Comparison of ENCODE assay signal across 9 mouse cellular contexts in genomic region chr14:79136585-79136984, GRCm38 (mm10).
"Had no signal": no experiment of that assay in that cellular context is flagged by ENCODE, and none has a peak within 500 bp of the region (broad histone marks: within the 10 kb centered on the region; RNA-seq: fewer than 3 reads in every experiment).

No protein-coding gene starts in this region.

- H3K9me3 ChIP-seq: intestine, embryonic 15.5 days; liver, embryonic 12.5 days; midbrain, embryonic 15.5 days; neural tube, embryonic 12.5 days had no signal

- ATAC-seq: intestine, embryonic 15.5 days; liver, embryonic 12.5 days; midbrain, embryonic 15.5 days had no signal

- H3K36me3 ChIP-seq: intestine, embryonic 15.5 days; liver, embryonic 12.5 days; midbrain, embryonic 15.5 days; neural tube, embryonic 12.5 days had no signal

- H3K27me3 ChIP-seq: intestine, embryonic 15.5 days; liver, embryonic 12.5 days; midbrain, embryonic 15.5 days; neural tube, embryonic 12.5 days had no signal

- H3K4me2 ChIP-seq: intestine, embryonic 15.5 days; liver, embryonic 12.5 days; midbrain, embryonic 15.5 days; neural tube, embryonic 12.5 days had no signal

- H3K9ac ChIP-seq: intestine, embryonic 15.5 days; liver, embryonic 12.5 days; midbrain, embryonic 15.5 days; neural tube, embryonic 12.5 days had no signal

- DNase-seq: kidney, adult 18-20 months; kidney, postnatal 14 days; thymus, postnatal 4 days had no signal

- H3K4me3 ChIP-seq: intestine, embryonic 15.5 days; left cerebral cortex, adult 2 months; liver, embryonic 12.5 days; midbrain, embryonic 15.5 days; neural tube, embryonic 12.5 days had no signal

- H3K4me1 ChIP-seq: liver, embryonic 12.5 days had no signal

- H3K27ac ChIP-seq: intestine, embryonic 15.5 days; left cerebral cortex, adult 2 months; liver, embryonic 12.5 days; midbrain, embryonic 15.5 days; neural tube, embryonic 12.5 days; stomach, postnatal 0 days had no signal
